Mouse (Mus musculus) cortical plate, adult 2 months (tissue): ENCODE data around the gene Tenm2.

Experiments
- CTCF ChIP-seq: fragments of 200-500 bp; IDR thresholded peaks from 2 replicates; pipeline ENCODE4 v1.5.1; 2011; ENCODE audit warnings: mild to moderate bottlenecking, control low read depth, low read length; ENCODE audit not compliant: insufficient read depth; ENCODE audit errors: extremely low read depth
- POLR2A ChIP-seq: fragments of 200-500 bp; IDR thresholded peaks from 2 replicates; pipeline ENCODE4 v1.6.1; 2011; ENCODE audit warnings: mild to moderate bottlenecking, low read length, control low read depth; ENCODE audit not compliant: insufficient read depth; ENCODE audit errors: extremely low read depth

DNA sequence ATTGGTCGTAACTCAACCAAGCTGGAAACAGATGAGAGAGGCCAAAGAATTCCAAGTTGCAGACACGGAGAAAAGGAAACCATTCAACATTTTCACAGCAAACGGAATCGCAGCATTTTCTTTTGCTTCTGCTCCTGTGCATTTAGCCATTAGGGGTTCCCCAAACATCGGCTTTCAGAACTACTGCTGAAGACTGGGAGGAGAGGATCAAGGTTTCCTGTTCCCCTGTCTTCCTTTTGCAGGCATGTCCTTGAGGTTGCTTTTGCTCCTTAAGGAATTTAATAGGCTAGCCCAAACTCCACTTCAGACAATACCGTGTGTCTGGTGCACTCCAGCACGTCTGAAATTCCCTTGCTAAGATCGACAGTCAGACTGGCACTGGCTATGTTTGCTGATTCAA, 541.0 kb downstream of the Tenm2 start:
- TF ChIP-seq CTCF (peak; percentile 35; the same call in 1 of the 2 replicates), POLR2A (no peak)
